Mouse (Mus musculus) stomach, embryonic 14.5 days (tissue): ENCODE data around the gene Pou2f1. TPM values are rescaled to one million over a fixed set of nuclear protein-coding genes. Genes with fewer than 3 reads are reported as not detected.
A peak's percentile ranks its signal among the peaks of the same experiment; 100 is the strongest.

Source experiments
- ATAC-seq: fragments of 200-750 bp; cut with Nextera tagmentation; 2 replicates; pipeline ENCODE4 v1.8.0; 2017; ENCODE audit warnings: low read depth, moderate TSS enrichment; ENCODE audit not compliant: insufficient number of reproducible peaks, insufficient read depth, low FRiP score
- H3K27ac ChIP-seq: fragments of 300-500 bp; sonication (generic); 2 replicates; pipeline ENCODE4 v1.5.1; 2014; ENCODE audit warnings: mild to moderate bottlenecking, low read length, moderate library complexity, mixed read lengths
- H3K27me3 ChIP-seq: fragments of 300-500 bp; sonication (generic); 2 replicates; pipeline ENCODE4 v1.6.1; 2014; ENCODE audit warnings: low read length, control low read depth, mixed read lengths; ENCODE audit not compliant: control insufficient read depth, insufficient read depth
- H3K36me3 ChIP-seq: fragments of 300-500 bp; sonication (generic); 2 replicates; pipeline ENCODE4 v1.6.1; 2014; ENCODE audit warnings: mild to moderate bottlenecking, control low read depth, low read length, moderate library complexity, mixed read lengths; ENCODE audit not compliant: control insufficient read depth, insufficient read depth
- H3K4me1 ChIP-seq: fragments of 300-500 bp; sonication (generic); 2 replicates; pipeline ENCODE4 v1.6.1; 2014; ENCODE audit warnings: low read length, control low read depth, mixed read lengths; ENCODE audit not compliant: control insufficient read depth, insufficient read depth
- H3K4me2 ChIP-seq: fragments of 300-500 bp; sonication (generic); replicated peaks from 2 replicates; pipeline ENCODE4 v1.6.1; 2014; ENCODE audit warnings: low read depth, low read length, control low read depth
- H3K4me3 ChIP-seq: fragments of 300-500 bp; sonication (generic); 2 replicates; pipeline ENCODE4 v1.5.1; 2014; ENCODE audit warnings: low read depth, low read length, control low read depth
- H3K9ac ChIP-seq: fragments of 300-500 bp; sonication (generic); replicated peaks from 2 replicates; pipeline ENCODE4 v1.6.1; 2014; ENCODE audit warnings: low read depth, mild to moderate bottlenecking, control low read depth, low read length, moderate library complexity, mixed read lengths
- H3K9me3 ChIP-seq: fragments of 300-500 bp; sonication (generic); 2 replicates; pipeline ENCODE4 v1.6.1; 2016; ENCODE audit warnings: low read depth, low read length, control low read depth; ENCODE audit not compliant: control insufficient read depth
- WGBS: fragments of 180-500 bp; shearing (Covaris S2); extraction: QIAGEN DNeasy Blood & Tissue Kit; methylation state at CpG from one replicate; pipeline ENCODE4 v1.1.7; 2014; 5-methylcytosine and 5-hydroxymethylcytosine counted together
- polyA plus RNA-seq: library from polyadenylated mRNA; unstranded; fragments of >200 nt; fragmentation: Nextera tagmentation; extraction: Ambion mirVana; gene quantifications from 2 replicates; pipeline ENCODE4 v1.2.1, GENCODE M21; 2014

The Pou2f1 gene
- polyA plus RNA-seq, 1 experiment from 2014 or later, result 21.6 TPM

- Histone ChIP-seq H3K4me2 (no peak overlapping the region), H3K9me3 (no peaks in the 10 kb centered on the region), H3K36me3 (no peaks in the 10 kb centered on the region), H3K9ac (no peak overlapping the region), H3K4me1 (peaks cover 17% of the 10 kb centered on the region), H3K27me3 (no peaks in the 10 kb centered on the region), H3K27ac (no peak overlapping the region), H3K4me3 (no peak overlapping the region)
- WGBS, result 43% methylated on average over 9 of the region's 9 CpGs
- peak; percentile 16; the same call in 1 of the 2 replicates for ATAC-seq
These were observed 185.2 kb downstream of the Pou2f1 start for GRCm38 (mm10) chr1:165817264-165817663.

DNA sequence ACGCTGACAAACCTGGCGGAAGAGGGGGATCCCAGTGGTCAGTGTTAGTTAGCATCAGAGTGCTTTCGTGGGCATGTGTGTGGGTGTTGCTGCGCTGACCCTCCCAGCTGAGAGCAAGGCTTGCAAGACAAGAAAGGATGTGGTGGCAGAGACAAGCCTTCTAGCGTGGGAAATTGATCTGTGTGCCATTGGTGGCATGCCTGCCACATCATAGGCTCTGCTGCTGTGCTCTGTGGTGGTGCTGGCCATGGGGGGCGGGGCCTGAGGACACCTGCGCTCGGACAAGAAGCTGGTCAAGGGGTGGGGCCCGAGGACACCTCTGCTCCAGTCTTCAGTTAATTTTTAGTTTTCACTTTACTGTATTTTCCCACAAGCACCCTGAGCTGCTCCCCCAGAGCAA, 186.1 kb downstream of the Pou2f1 start:
- 82% methylated on average over 9 of the region's 9 CpGs for WGBS

More for the DNA sequence above, 186.1 kb downstream of the Pou2f1 start:
- Histone ChIP-seq H3K36me3 (no peaks in the 10 kb centered on the region), H3K4me1 (peaks cover 17% of the 10 kb centered on the region), H3K4me2 (no peak overlapping the region), H3K9ac (no peak overlapping the region), H3K9me3 (no peaks in the 10 kb centered on the region), H3K4me3 (no peak overlapping the region), H3K27me3 (no peaks in the 10 kb centered on the region), H3K27ac (no peak overlapping the region)
- no peak for ATAC-seq

Other genes with a start within 250 kb of the Pou2f1 start
- gene Creg1, start 238.9 kb downstream of the Pou2f1 start, polyA plus RNA-seq, result 62.0 and 63.4 TPM in 2 replicates
- gene Cd247, start 214.0 kb downstream of the Pou2f1 start, polyA plus RNA-seq, result 0.80 and 1.5 TPM in 2 replicates
- 1.9 and 2.7 TPM in 2 replicates for gene Dusp27, start 125.2 kb upstream of the Pou2f1 start, polyA plus RNA-seq
- 5.5 and 6.0 TPM in 2 replicates for gene Gpa33, start 127.6 kb upstream of the Pou2f1 start, polyA plus RNA-seq
- gene Mael, start 236.1 kb upstream of the Pou2f1 start, polyA plus RNA-seq, result 0.16 TPM in 1 of 2 replicates, not detected in the other